Mouse (Mus musculus): ENCODE results near the gene Cdc42bpb.

- no peak for TF ChIP-seq CTCF (IDR thresholded peaks at IDR 0.05; ENCODE audit: low read depth)
- TF ChIP-seq EP300 (optimal IDR thresholded peaks at IDR 0.05): no peak
Measured at GRCm38 (mm10) chr12:111306821-111307220, 70.7 kb downstream of the Cdc42bpb start.

Measured in stomach, postnatal 0 days (tissue).